Mouse (Mus musculus) heart, adult 2 months (tissue): Measurements from ENCODE around the gene Cwc27. TPM values are rescaled to one million over a fixed set of nuclear protein-coding genes. Genes with fewer than 3 reads are reported as not detected.

Experiments
- DNase-seq, 2 experiments: peaks; one replicate each; pipeline ENCODE4 v3.0.0; 2021
- H3K27ac ChIP-seq: fragments of 200-600 bp; 2 replicates; pipeline ENCODE4 v1.8.1; 2022
- H3K27me3 ChIP-seq: fragments of 200-500 bp; 2 replicates; pipeline ENCODE4 v1.6.1; 2012; ENCODE audit warnings: mild to moderate bottlenecking, low read length, inconsistent platforms, mixed read lengths; ENCODE audit not compliant: control insufficient read depth, insufficient read depth
- H3K36me3 ChIP-seq: fragments of 200-500 bp; 2 replicates; pipeline ENCODE4 v1.6.1; 2012; ENCODE audit warnings: low read length, inconsistent platforms; ENCODE audit not compliant: control insufficient read depth, insufficient read depth
- H3K4me1 ChIP-seq: fragments of 200-500 bp; 2 replicates; pipeline ENCODE4 v1.6.1; 2011; ENCODE audit warnings: low read length; ENCODE audit not compliant: control insufficient read depth, insufficient read depth
- H3K4me3 ChIP-seq: fragments of 200-600 bp; 2 replicates; pipeline ENCODE4 v1.8.1; 2022
- H3K79me2 ChIP-seq: fragments of 200-500 bp; replicated peaks from 2 replicates; pipeline ENCODE4 v1.6.1; 2012; ENCODE audit warnings: mild to moderate bottlenecking, inconsistent platforms, low read length, moderate library complexity, mixed read lengths; ENCODE audit not compliant: control insufficient read depth, insufficient read depth
- H3K9ac ChIP-seq: fragments of 200-500 bp; 2 replicates; pipeline ENCODE4 v1.6.1; 2012; ENCODE audit warnings: low read depth, mild to moderate bottlenecking, control low read depth, inconsistent platforms, low read length, mixed read lengths
- CTCF ChIP-seq: fragments of 200-600 bp; IDR thresholded peaks from 2 replicates; pipeline ENCODE4 v1.8.1; 2022; ENCODE audit warnings: antibody characterized with exemption, mild to moderate bottlenecking, moderate library complexity
- EP300 ChIP-seq: fragments of 200-500 bp; IDR thresholded peaks from 2 replicates; pipeline ENCODE4 v1.6.1; 2011; ENCODE audit warnings: low read depth, low read length, control low read depth; ENCODE audit not compliant: insufficient read depth
- POLR2A ChIP-seq: fragments of 200-500 bp; IDR thresholded peaks from 2 replicates; pipeline ENCODE4 v1.6.1; 2011; ENCODE audit warnings: mild to moderate bottlenecking, low read depth, low read length, control low read depth; ENCODE audit not compliant: insufficient read depth
- WGBS: fragments of 180-500 bp; shearing (Covaris S2); methylation state at CpG from one replicate; pipeline ENCODE4 v1.1.7; 2018; 5-methylcytosine and 5-hydroxymethylcytosine counted together
- intact Hi-C: fragments of 180-260 bp; cut with DNase I; formaldehyde crosslinking; loops from one replicate; pipeline ENCODE4 v1.15.1; 2025
- polyA plus RNA-seq: library from polyadenylated mRNA; depleted of rRNA; stranded (reverse); fragments of >200 nt; gene quantifications from 2 replicates; pipeline ENCODE4 v1.2.3, GENCODE M21; 2012
- total RNA-seq, 2 experiments: library from RNA; stranded (reverse); gene quantifications; 2 replicates each; pipeline ENCODE4 v1.2.3; 2021

Gene Cwc27
- total and polyA plus RNA-seq, 3 experiments, result 4.5 to 15.2 (median 13.5) TPM

DNA sequence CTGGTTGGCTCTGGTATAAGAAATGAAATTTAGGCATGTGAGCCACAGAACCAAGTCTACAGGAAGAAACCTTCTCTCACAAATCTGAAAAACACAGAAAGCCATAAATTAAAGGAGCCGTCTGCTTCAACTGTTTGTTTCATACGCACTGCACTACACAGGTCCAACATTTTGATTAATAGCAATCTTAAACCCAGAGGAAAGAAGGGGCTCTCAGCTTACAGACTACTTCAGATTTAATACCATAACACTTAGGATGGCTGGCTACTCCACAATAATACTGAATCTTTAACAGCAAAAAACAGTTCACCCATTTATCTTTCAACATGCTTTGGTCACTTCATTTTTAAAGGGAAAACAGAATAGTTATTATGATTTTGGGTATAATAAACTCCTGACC, 182.2 kb downstream of the Cwc27 start:
- H3K27ac ChIP-seq, result no peak overlapping the region
- no peak for DNase-seq
- H3K9ac ChIP-seq, result no peak overlapping the region
- no peaks in the 10 kb centered on the region; the same call in 1 of the 2 replicates for H3K4me1 ChIP-seq
- 96% methylated on average over 2 of the region's 2 CpGs for WGBS
- no peak overlapping the region for H3K4me3 ChIP-seq
- TF ChIP-seq CTCF (no peak), POLR2A (no peak), EP300 (no peak)
- H3K27me3 ChIP-seq, result no peaks in the 10 kb centered on the region
- intact Hi-C loops, result loop anchor here (5.0 kb wide), 1 partner anchor 58 kb away; no protein-coding TSS in a partner anchor
- no peaks in the 10 kb centered on the region for H3K79me2 ChIP-seq
- 0 out of 2 replicates have a peak, but pooled peaks cover 1% of the 10 kb centered on the region for H3K36me3 ChIP-seq

GRCm38 (mm10) chr13:104632427-104633167, 184.3 kb downstream of the Cwc27 start:
- Histone ChIP-seq H3K4me1 (no peaks in the 10 kb centered on the region; the same call in 1 of the 2 replicates), H3K27ac (peak overlapping the region; percentile 26; the same call in 1 of the 2 replicates), H3K36me3 (0 out of 2 replicates have a peak, but pooled peaks cover 1% of the 10 kb centered on the region), H3K79me2 (no peaks in the 10 kb centered on the region), H3K9ac (no peak overlapping the region), H3K27me3 (no peaks in the 10 kb centered on the region), H3K4me3 (no peak overlapping the region)
- intact Hi-C loops, result loop anchor here (5.0 kb wide), 1 partner anchor 60 kb away; no protein-coding TSS in a partner anchor
- 34% methylated on average over 7 of the region's 7 CpGs for WGBS
- no peak for DNase-seq
- TF ChIP-seq EP300 (no peak), POLR2A (no peak)

DNA sequence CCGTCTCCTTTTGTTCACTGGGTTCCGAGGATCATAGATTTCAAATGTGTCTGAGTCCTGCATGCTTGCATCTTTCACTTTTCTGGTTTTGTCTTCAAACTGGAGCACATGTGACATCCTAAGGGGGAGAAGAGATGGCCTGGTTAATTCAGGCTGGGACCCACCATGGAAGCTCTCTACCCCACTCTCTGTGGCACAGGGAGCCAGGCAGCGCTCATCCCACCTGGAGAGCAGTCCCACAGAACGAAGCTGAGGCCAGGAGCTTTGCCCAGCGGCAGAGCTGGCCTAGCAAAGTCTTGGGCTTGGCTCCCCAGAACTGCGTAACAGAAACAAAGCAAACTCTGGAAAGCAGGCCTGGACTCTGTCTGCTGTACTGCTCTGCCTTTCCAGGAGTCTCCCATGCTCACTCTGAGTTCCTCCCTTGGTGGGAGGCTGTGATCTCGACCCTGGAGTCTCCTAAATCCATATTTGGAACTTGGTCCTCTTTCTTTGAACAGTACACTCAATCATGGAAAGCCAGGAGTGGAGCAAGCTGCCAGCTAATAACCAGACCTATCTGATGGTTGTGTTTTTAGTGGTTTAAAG, 185.2 kb downstream of the Cwc27 start:
- no peak overlapping the region for H3K4me3 ChIP-seq
- intact Hi-C loops, result loop anchor here (5.0 kb wide), 1 partner anchor 61 kb away; no protein-coding TSS in a partner anchor
- no peak overlapping the region for H3K9ac ChIP-seq
- 0 out of 2 replicates have a peak, but pooled peaks cover 1% of the 10 kb centered on the region for H3K36me3 ChIP-seq
- DNase-seq, result no peak
- no peaks in the 10 kb centered on the region; the same call in none of the 2 replicates for H3K4me1 ChIP-seq
- no peak for TF ChIP-seq CTCF
- TF ChIP-seq POLR2A, result no peak
- no peak for TF ChIP-seq EP300
- no peaks in the 10 kb centered on the region for H3K27me3 ChIP-seq
- H3K79me2 ChIP-seq, result no peaks in the 10 kb centered on the region
- 88% methylated on average over 7 of the region's 7 CpGs for WGBS
- 0 out of 2 replicates have a peak overlapping the region, but pooled peaks have one; percentile 26 for H3K27ac ChIP-seq

DNA sequence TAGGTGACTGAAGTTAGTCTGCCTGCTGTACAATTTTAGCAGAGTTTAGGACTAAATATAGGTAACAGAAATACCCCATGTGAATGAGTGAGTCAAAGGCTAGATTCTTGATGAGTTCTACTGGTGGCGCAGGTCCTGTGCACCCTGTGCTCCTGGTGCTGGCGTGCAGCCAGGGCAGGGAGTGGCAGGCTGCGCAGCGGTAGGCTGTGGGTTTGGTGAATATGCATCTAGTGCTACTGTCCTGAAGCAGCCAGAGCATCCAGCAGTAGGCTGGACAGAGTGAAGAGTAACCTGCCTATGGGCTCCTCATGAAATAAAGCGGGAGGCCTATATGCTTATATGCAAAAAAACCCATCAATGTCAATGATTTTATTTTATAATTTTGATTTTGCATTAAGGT, 186.1 kb downstream of the Cwc27 start:
- Histone ChIP-seq H3K79me2 (no peaks in the 10 kb centered on the region), H3K36me3 (no peaks in the 10 kb centered on the region), H3K9ac (no peak overlapping the region), H3K4me3 (no peak overlapping the region), H3K4me1 (no peaks in the 10 kb centered on the region; the same call in 1 of the 2 replicates), H3K27ac (no peak overlapping the region), H3K27me3 (no peaks in the 10 kb centered on the region)
- DNase-seq, result no peak
- no peak for TF ChIP-seq POLR2A
- no peak for TF ChIP-seq CTCF
- TF ChIP-seq EP300, result no peak
- intact Hi-C loops, result loop anchor here (5.0 kb wide), 1 partner anchor 61 kb away; no protein-coding TSS in a partner anchor
- 84% methylated on average over 5 of the region's 5 CpGs for WGBS

DNA sequence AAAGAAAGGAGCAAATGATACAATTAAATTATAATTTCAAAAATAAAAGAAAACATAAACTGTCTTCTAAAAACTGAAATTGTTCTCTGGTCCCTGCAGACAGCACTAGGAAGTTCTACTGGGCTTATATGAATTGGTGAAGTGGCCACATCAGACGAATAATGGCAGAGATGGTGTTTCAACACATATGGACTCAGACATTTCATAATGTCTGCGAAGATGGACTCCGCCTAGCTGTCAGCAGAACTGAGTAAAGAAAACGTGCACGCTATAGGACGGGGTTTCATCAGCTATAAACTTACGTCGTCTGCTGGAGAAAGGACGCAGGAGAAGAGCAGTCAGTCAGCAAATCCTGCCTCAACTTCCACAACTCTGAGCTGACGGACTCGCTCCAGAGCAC, 187.3 kb downstream of the Cwc27 start:
- H3K4me1 ChIP-seq, result no peaks in the 10 kb centered on the region; the same call in 1 of the 2 replicates
- 96% methylated on average over 11 of the region's 11 CpGs for WGBS
- no peak for DNase-seq

DNA sequence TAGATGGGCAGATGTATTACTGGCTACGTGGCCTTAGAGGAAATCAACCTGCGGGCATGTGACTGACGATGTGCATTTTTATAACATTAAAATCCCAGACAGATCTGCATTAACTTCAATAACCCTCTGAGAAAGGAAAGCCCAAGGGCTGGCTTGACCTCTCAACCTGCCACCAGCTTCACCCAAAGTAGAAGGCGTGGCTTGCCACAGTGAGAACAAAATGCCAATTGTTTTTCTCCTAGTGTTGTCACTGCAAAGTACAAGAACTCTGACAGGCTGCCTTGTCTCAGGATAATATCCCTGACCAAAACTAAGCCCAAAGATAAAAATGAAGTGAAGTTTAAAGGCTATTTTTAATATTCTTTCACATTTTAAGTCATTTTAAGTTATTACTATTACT, 188.9 kb downstream of the Cwc27 start:
- TF ChIP-seq POLR2A (no peak), EP300 (no peak), CTCF (no peak)
- Histone ChIP-seq H3K9ac (no peak overlapping the region), H3K79me2 (no peaks in the 10 kb centered on the region), H3K27me3 (no peaks in the 10 kb centered on the region), H3K27ac (no peak overlapping the region), H3K4me1 (peaks cover 1% of the 10 kb centered on the region; the same call in 1 of the 2 replicates), H3K4me3 (no peak overlapping the region), H3K36me3 (no peaks in the 10 kb centered on the region)
- 87% methylated on average over 4 of the region's 4 CpGs for WGBS
- no peak for DNase-seq
- intact Hi-C loops, result no loop called here

More for the DNA sequence above, 187.3 kb downstream of the Cwc27 start:
- TF ChIP-seq CTCF (no peak), EP300 (no peak), POLR2A (no peak)
- no peak overlapping the region for H3K27ac ChIP-seq
- H3K79me2 ChIP-seq, result no peaks in the 10 kb centered on the region
- H3K36me3 ChIP-seq, result no peaks in the 10 kb centered on the region
- H3K27me3 ChIP-seq, result no peaks in the 10 kb centered on the region
- intact Hi-C loops, result loop anchor here (5.0 kb wide), 1 partner anchor 63 kb away; no protein-coding TSS in a partner anchor
- no peak overlapping the region for H3K9ac ChIP-seq
- H3K4me3 ChIP-seq, result no peak overlapping the region
